11 mouse cellular contexts compared by ENCODE assay signal in the genomic region with DNA sequence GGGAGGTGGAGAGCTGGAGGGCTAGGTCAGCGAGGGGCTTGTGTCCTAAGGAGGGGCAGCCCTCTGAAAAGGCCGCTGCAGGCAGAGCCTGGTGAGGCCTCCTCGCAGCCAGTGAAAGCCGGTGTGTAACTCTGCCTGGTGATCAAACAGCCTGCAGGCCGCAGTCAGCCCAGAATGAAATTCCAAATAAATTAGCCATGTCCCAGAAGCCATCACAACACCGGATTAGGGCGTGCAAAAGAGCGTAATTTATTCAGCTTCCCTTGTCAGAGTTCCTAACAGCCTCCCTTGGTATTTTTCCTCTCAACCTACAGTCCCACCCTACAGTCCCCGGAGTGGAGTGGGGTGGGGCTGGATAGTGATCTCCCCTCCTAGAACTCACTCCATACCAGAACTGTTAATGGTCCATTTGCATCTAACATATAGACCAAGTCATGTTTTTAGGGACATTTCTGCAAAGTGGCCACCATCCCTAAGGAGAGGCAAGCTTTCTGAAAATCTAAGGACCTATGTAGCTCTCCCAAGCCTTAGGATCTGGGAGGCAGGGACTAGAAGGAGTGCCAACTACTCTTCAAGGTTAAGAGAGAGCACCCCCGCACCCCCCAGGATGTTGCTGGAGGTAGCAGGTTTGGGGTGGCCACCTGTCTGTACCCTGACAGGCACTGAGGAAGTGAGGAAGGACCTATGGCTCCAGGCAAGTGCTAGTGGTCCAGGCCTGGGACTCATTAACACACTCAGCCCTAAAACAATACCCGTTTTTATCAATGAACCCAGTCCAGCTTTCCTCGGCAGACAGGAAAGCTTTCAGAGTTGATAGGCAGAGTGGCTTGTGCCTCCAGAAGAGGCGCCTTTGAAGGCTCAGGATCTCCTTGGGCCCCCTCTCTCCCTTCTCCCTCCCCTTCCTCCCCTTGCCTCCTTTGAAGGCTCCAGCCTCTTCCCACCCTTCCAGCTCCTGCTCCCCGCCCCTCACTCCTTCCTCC. TPM values are rescaled to one million over a fixed set of nuclear protein-coding genes. Genes with fewer than 3 reads are reported as not detected.
A peak's percentile ranks its signal among the peaks of the same experiment; 100 is the strongest.
DNase-seq lines count a peak whose midpoint lies in the region; ATAC-seq and TF ChIP-seq lines count a peak whose summit lies in the region.
"Had no signal": no experiment of that assay in that cellular context is flagged by ENCODE, and none has a peak within 500 bp of the region (broad histone marks: within the 10 kb centered on the region; RNA-seq: fewer than 3 reads in every experiment).

No protein-coding gene starts in this region.

- H3K36me3 ChIP-seq in heart, embryonic 11.5 days (ENCODE audit: control insufficient read depth, insufficient read depth, low read length): no peaks in the 10 kb centered on the region
- no peaks in the 10 kb centered on the region for H3K36me3 ChIP-seq in embryonic facial prominence, embryonic 14.5 days (ENCODE audit: control insufficient read depth, insufficient read depth, low read length)
- no peaks in the 10 kb centered on the region for H3K36me3 ChIP-seq in kidney, embryonic 15.5 days
- no peaks in the 10 kb centered on the region for H3K36me3 ChIP-seq in midbrain, postnatal 0 days (ENCODE audit: insufficient read depth, low read length)

- H3K27me3 ChIP-seq in heart, embryonic 11.5 days (ENCODE audit: control insufficient read depth, insufficient read depth, low read length): no peaks in the 10 kb centered on the region
- H3K27me3 ChIP-seq in embryonic facial prominence, embryonic 14.5 days (replicated peaks; ENCODE audit: control insufficient read depth, insufficient read depth, low read length): no peaks in the 10 kb centered on the region
- no peaks in the 10 kb centered on the region for H3K27me3 ChIP-seq in kidney, embryonic 15.5 days
- no peaks in the 10 kb centered on the region for H3K27me3 ChIP-seq in midbrain, postnatal 0 days (ENCODE audit: insufficient read depth, low read length)

- peak overlapping the region; percentile 66 for H3K9ac ChIP-seq in heart, embryonic 11.5 days (ENCODE audit: low read depth, low read length)
- H3K9ac ChIP-seq in embryonic facial prominence, embryonic 14.5 days (ENCODE audit: low read depth, low read length): peak overlapping the region; percentile 53; the same call in 1 of the 2 replicates
- peak overlapping the region; percentile 36 for H3K9ac ChIP-seq in kidney, embryonic 15.5 days
- H3K9ac ChIP-seq in midbrain, postnatal 0 days (replicated peaks; ENCODE audit: low read length, poor library complexity, severe bottlenecking): 0 out of 2 replicates have a peak overlapping the region, but pooled peaks have one; percentile 19

- no peak overlapping the region for H3K4me2 ChIP-seq in heart, embryonic 11.5 days
- H3K4me2 ChIP-seq in embryonic facial prominence, embryonic 14.5 days (ENCODE audit: low read depth, low read length): no peak overlapping the region
- H3K4me2 ChIP-seq in kidney, embryonic 15.5 days: peak overlapping the region; percentile 19; the same call in 1 of the 2 replicates
- H3K4me2 ChIP-seq in midbrain, postnatal 0 days (ENCODE audit: low read depth, low read length, poor library complexity, severe bottlenecking): no peak overlapping the region

- no peak overlapping the region for H3K4me3 ChIP-seq in heart, embryonic 11.5 days (ENCODE audit: low read depth, low read length)
- H3K4me3 ChIP-seq in embryonic facial prominence, embryonic 14.5 days (ENCODE audit: low read depth, low read length): no peak overlapping the region
- no peak overlapping the region for H3K4me3 ChIP-seq in kidney, embryonic 15.5 days (replicated peaks)
- no peak overlapping the region for H3K4me3 ChIP-seq in midbrain, postnatal 0 days (ENCODE audit: low read depth, low read length)

- 0 out of 2 replicates have a peak, but pooled peaks have one; percentile 27 for ATAC-seq in heart, embryonic 11.5 days (replicated peaks; ENCODE audit: insufficient number of reproducible peaks, low FRiP score, low TSS enrichment)
- ATAC-seq in embryonic facial prominence, embryonic 14.5 days (ENCODE audit: low read depth): peak; percentile 49; the same call in 1 of the 2 replicates
- ATAC-seq in kidney, embryonic 15.5 days (replicated peaks; ENCODE audit: low FRiP score): peak; percentile 68
- ATAC-seq in midbrain, postnatal 0 days (ENCODE audit: low FRiP score): peak; percentile 31; the same call in 1 of the 2 replicates
- ATAC-seq in megakaryocyte, adult 5-6 weeks (ENCODE audit: poor library complexity, severe bottlenecking): no peak

- no peak for TF ChIP-seq CTCF in midbrain, postnatal 0 days (IDR thresholded peaks at IDR 0.05)

- H3K27ac ChIP-seq in heart, embryonic 11.5 days (ENCODE audit: low read depth, low read length): peak overlapping the region; percentile 35; the same call in 1 of the 2 replicates
- H3K27ac ChIP-seq in embryonic facial prominence, embryonic 14.5 days (replicated peaks; ENCODE audit: low read depth, low read length): peak overlapping the region; percentile 87
- peak overlapping the region; percentile 90 for H3K27ac ChIP-seq in kidney, embryonic 15.5 days
- peak overlapping the region; percentile 26; the same call in 1 of the 2 replicates for H3K27ac ChIP-seq in midbrain, postnatal 0 days (ENCODE audit: low read depth, low read length)
- H3K27ac ChIP-seq: macrophage had no signal

- H3K4me1 ChIP-seq in heart, embryonic 11.5 days (ENCODE audit: control insufficient read depth, insufficient read depth, low read length): peaks cover 36% of the 10 kb centered on the region
- H3K4me1 ChIP-seq in embryonic facial prominence, embryonic 14.5 days (ENCODE audit: control insufficient read depth, insufficient read depth, low read length): peaks cover 16% of the 10 kb centered on the region
- H3K4me1 ChIP-seq in kidney, embryonic 15.5 days: peaks cover 32% of the 10 kb centered on the region
- H3K4me1 ChIP-seq in midbrain, postnatal 0 days (ENCODE audit: insufficient read depth, low read length): peaks cover under 1% of the 10 kb centered on the region; the same call in 1 of the 2 replicates

- H3K9me3 ChIP-seq in heart, embryonic 11.5 days (replicated peaks; ENCODE audit: control insufficient read depth, low read length): no peaks in the 10 kb centered on the region
- H3K9me3 ChIP-seq in embryonic facial prominence, embryonic 14.5 days (ENCODE audit: control insufficient read depth, low read length): no peaks in the 10 kb centered on the region
- no peaks in the 10 kb centered on the region for H3K9me3 ChIP-seq in kidney, embryonic 15.5 days (replicated peaks)
- no peaks in the 10 kb centered on the region for H3K9me3 ChIP-seq in midbrain, postnatal 0 days (ENCODE audit: low read length)

- WGBS in heart, embryonic 11.5 days (ENCODE audit: insufficient replicate concordance): 25% methylated on average over 14 of the region's 14 CpGs
- WGBS in embryonic facial prominence, embryonic 14.5 days: 19% methylated on average over 11 of the region's 14 CpGs
- WGBS in kidney, embryonic 15.5 days: 16% methylated on average over 13 of the region's 14 CpGs
- WGBS in midbrain, postnatal 0 days: 14% methylated on average over 14 of the region's 14 CpGs

- DNase-seq in heart, postnatal 4 days: no peak
- DNase-seq in embryonic facial prominence, embryonic 14.5 days (ENCODE audit: low spot score): peak; percentile 78
- peak; percentile 12 for DNase-seq in midbrain, postnatal 0 days (ENCODE audit: low spot score)
- no peak for DNase-seq in layer of hippocampus, postnatal 10 days (ENCODE audit: low spot score in 2 of 2)
- no peak for DNase-seq in urinary bladder, postnatal 25 days (ENCODE audit: low spot score)
- DNase-seq: cerebellum, postnatal 36 days; heart, postnatal 36 days had no signal

RNA-seq across cellular contexts. Expression of a gene that starts 4.1 kb away (rescaled TPM):
- polyA plus RNA-seq in heart, embryonic 11.5 days (2014; fragmentation: Nextera tagmentation; extraction: Ambion mirVana): not detected in 2 replicates
- total RNA-seq in heart, postnatal 4 days (2021): under 1 TPM in 1 of 2 experiments, not detected in 1; 0.31 TPM
- not detected in 2 replicates for polyA plus RNA-seq in embryonic facial prominence, embryonic 14.5 days (2014; fragmentation: Nextera tagmentation; extraction: Ambion mirVana)
- 0.56 TPM in 1 of 2 replicates, not detected in the other for polyA plus RNA-seq in kidney, embryonic 15.5 days (2015; fragmentation: Nextera tagmentation; extraction: Ambion mirVana)
- 0.71 TPM in 1 of 2 replicates, not detected in the other for total RNA-seq in midbrain, postnatal 0 days (2014; rRNA removed)
- polyA plus RNA-seq in midbrain, postnatal 0 days (2015; fragmentation: Nextera tagmentation; extraction: Ambion mirVana): not detected in 2 replicates
- total RNA-seq in layer of hippocampus, postnatal 10 days (2021): under 1 TPM; 0.56 to 0.98 TPM
- not detected in 2 replicates for total RNA-seq in megakaryocyte, adult 5-6 weeks (2015)
- not detected in 2 replicates for total RNA-seq in megakaryocyte, adult 5-6 weeks (2017)
- total RNA-seq: heart, postnatal 36 days had no signal
- polyA plus RNA-seq: macrophage had no signal

Comparison
In these comparisons a context has a peak if more than half of its experiments do, and no peak if none do; other contexts are left out.
1. H3K27ac ChIP-seq: peak in every context shown above with its lines; median percentile 90 in kidney, embryonic 15.5 days; 87 in embryonic facial prominence, embryonic 14.5 days; 35 in heart, embryonic 11.5 days; 26 in midbrain, postnatal 0 days.
2. DNase-seq: peak in embryonic facial prominence, embryonic 14.5 days (single experiment) and midbrain, postnatal 0 days (single experiment); none in heart, postnatal 4 days (single experiment), layer of hippocampus, postnatal 10 days (0 of 2) and urinary bladder, postnatal 25 days (single experiment).
3. Peak in every context shown above with its lines, with median percentiles within 50 percentile points of each other: H3K9ac ChIP-seq.